Mouse (Mus musculus): Measurements from ENCODE around the gene Tgfbi.

The Tgfbi gene

GRCm38 (mm10) chr13:56644031-56644430 lies 34.7 kb downstream of the Tgfbi start:
- DNase-seq: no peak

- no peak for DNase-seq
Measured at GRCm38 (mm10) chr13:56645744-56646143, 36.4 kb downstream of the Tgfbi start.

GRCm38 (mm10) chr13:56647597-56648405 lies 38.5 kb downstream of the Tgfbi start:
- DNase-seq: peak; percentile 45

- DNase-seq: no peak
Measured at GRCm38 (mm10) chr13:56650020-56650419, 40.7 kb downstream of the Tgfbi start.

- no peak for DNase-seq
Measured at GRCm38 (mm10) chr13:56652381-56652780, 43.1 kb downstream of the Tgfbi start.

- no peak for DNase-seq
Measured at GRCm38 (mm10) chr13:56654176-56654575, 44.9 kb downstream of the Tgfbi start.

GRCm38 (mm10) chr13:56657946-56658512 lies 48.7 kb downstream of the Tgfbi start:
- DNase-seq: peak; percentile 90

- peak; percentile 60 for DNase-seq
Measured at GRCm38 (mm10) chr13:56658931-56659330, 49.6 kb downstream of the Tgfbi start.

- DNase-seq: peak; percentile 17
Measured at GRCm38 (mm10) chr13:56661914-56662621, 52.7 kb downstream of the Tgfbi start.

- DNase-seq: no peak
Measured at GRCm38 (mm10) chr13:56664256-56665170, 55.2 kb downstream of the Tgfbi start.

- DNase-seq: peak; percentile 26
Measured at GRCm38 (mm10) chr13:56671206-56671605, 61.9 kb downstream of the Tgfbi start.

- peak; percentile 30 for DNase-seq
Measured at GRCm38 (mm10) chr13:56677731-56678130, 68.4 kb downstream of the Tgfbi start.

- peak; percentile 68 for DNase-seq
Measured at GRCm38 (mm10) chr13:56678188-56678787, 69.0 kb downstream of the Tgfbi start.

- DNase-seq: no peak
Measured at GRCm38 (mm10) chr13:56678826-56679504, 69.6 kb downstream of the Tgfbi start.

- DNase-seq: no peak
Measured at GRCm38 (mm10) chr13:56681924-56682323, 72.6 kb downstream of the Tgfbi start.

- DNase-seq: peak; percentile 71
Measured at GRCm38 (mm10) chr13:56682326-56682725, 73.0 kb downstream of the Tgfbi start.

GRCm38 (mm10) chr13:56683306-56683705 lies 74.0 kb downstream of the Tgfbi start:
- peak; percentile 26 for DNase-seq
